Mouse (Mus musculus) megakaryocyte progenitor cell, adult 5-6 weeks (primary cell): ENCODE measurements around the gene Dnali1. TPM values are rescaled to one million over a fixed set of nuclear protein-coding genes. Genes with fewer than 3 reads are reported as not detected.

Source experiments
- ATAC-seq: replicated peaks from 2 replicates; pipeline ENCODE4 v1.8.0; 2016; ENCODE audit warnings: mild to moderate bottlenecking, moderate TSS enrichment, inconsistent platforms; ENCODE audit not compliant: poor library complexity
- total RNA-seq, 2 experiments: library from RNA; stranded (forward) in 1 of 2; stranded (reverse) in 1 of 2; fragments of 157-497, 149-512 nt in 1 of 2; fragments of 200-1000 nt in 1 of 2; gene quantifications; 2 replicates each; pipeline versions ENCODE4 v1.2.3 to v1.2.4; 2015 to 2017

Gene Dnali1
- total RNA-seq (2015), result 0.15 TPM in 1 of 2 replicates, not detected in the other
- not detected in 2 replicates for total RNA-seq (2017)

GRCm38 (mm10) chr4:125065517-125066307, at the start of gene Dnali1:
TSS of gene Dnali1 (minus strand) at chr4:125065703.
- ATAC-seq, result peak; percentile 64

GRCm38 (mm10) chr4:125115081-125115480, 49.6 kb upstream of the Dnali1 start:
- no peak for ATAC-seq

GRCm38 (mm10) chr4:125114638-125115037, 49.1 kb upstream of the Dnali1 start:
- ATAC-seq, result peak; percentile 65

GRCm38 (mm10) chr4:125105354-125105753, 39.9 kb upstream of the Dnali1 start:
- ATAC-seq, result no peak

- ATAC-seq, result no peak
These were observed 35.8 kb upstream of the Dnali1 start for GRCm38 (mm10) chr4:125101334-125101733.

- ATAC-seq, result peak; percentile 90
These were observed 34.0 kb upstream of the Dnali1 start for GRCm38 (mm10) chr4:125099458-125099857.

GRCm38 (mm10) chr4:125097412-125097811, 31.9 kb upstream of the Dnali1 start:
- ATAC-seq, result no peak

- no peak for ATAC-seq
These were observed 30.6 kb upstream of the Dnali1 start for GRCm38 (mm10) chr4:125096066-125096465.

- no peak for ATAC-seq
These were observed 27.5 kb upstream of the Dnali1 start for GRCm38 (mm10) chr4:125093031-125093430.

- ATAC-seq, result peak; percentile 88
These were observed 19.9 kb upstream of the Dnali1 start for GRCm38 (mm10) chr4:125085346-125085841.

GRCm38 (mm10) chr4:125084403-125085345, 19.2 kb upstream of the Dnali1 start, which contains the start of gene Meaf6:
TSS of gene Meaf6 (plus strand) at chr4:125085134.
- peak; percentile 88 for ATAC-seq

- no peak for ATAC-seq
These were observed 13.2 kb upstream of the Dnali1 start for GRCm38 (mm10) chr4:125078698-125079097.

GRCm38 (mm10) chr4:125077700-125078099, 12.2 kb upstream of the Dnali1 start:
- no peak for ATAC-seq

- peak; percentile 92 for ATAC-seq
These were observed 1.2 kb upstream of the Dnali1 start, which contains the start of gene Snip1 for GRCm38 (mm10) chr4:125066490-125067370. TSS of gene Snip1 (plus strand) at chr4:125066672.

GRCm38 (mm10) chr4:125063829-125064228, 1.7 kb downstream of the Dnali1 start:
- ATAC-seq, result no peak

GRCm38 (mm10) chr4:125059025-125059424, 6.5 kb downstream of the Dnali1 start:
- peak; percentile 80 for ATAC-seq

GRCm38 (mm10) chr4:125058033-125058432, 7.5 kb downstream of the Dnali1 start:
- ATAC-seq, result no peak

GRCm38 (mm10) chr4:125057273-125057672, 8.2 kb downstream of the Dnali1 start:
- no peak for ATAC-seq

GRCm38 (mm10) chr4:125056476-125056875, 9.0 kb downstream of the Dnali1 start:
- no peak for ATAC-seq

- peak; percentile 72 for ATAC-seq
These were observed 10.1 kb downstream of the Dnali1 start for GRCm38 (mm10) chr4:125055385-125055784.
